Mouse (Mus musculus) lung, embryonic 14.5 days (tissue): ENCODE data around the gene Fam184a. TPM values are rescaled to one million over a fixed set of nuclear protein-coding genes. Genes with fewer than 3 reads are reported as not detected.
A peak's percentile ranks its signal among the peaks of the same experiment; 100 is the strongest.
"Not testable (repeated sequence)": the region's sequence is repeated elsewhere in the genome, so short reads cannot be mapped to it uniquely, and the experiment has no call there.

Experiments used
- ATAC-seq: fragments of 200-750 bp; cut with Nextera tagmentation; 2 replicates; pipeline ENCODE4 v1.8.0; 2017; ENCODE audit warnings: mild to moderate bottlenecking, moderate TSS enrichment, moderate library complexity; ENCODE audit not compliant: insufficient read depth
- DNase-seq: peaks from one replicate; pipeline ENCODE4 v3.0.0-alpha.2; 2015
- H3K27ac ChIP-seq: fragments of 300-500 bp; sonication (generic); 2 replicates; pipeline ENCODE4 v1.5.1; 2014; ENCODE audit warnings: low read depth, mild to moderate bottlenecking, moderate library complexity
- H3K27me3 ChIP-seq: fragments of 300-500 bp; sonication (generic); 2 replicates; pipeline ENCODE4 v1.6.1; 2014; ENCODE audit warnings: low read length, control low read depth; ENCODE audit not compliant: insufficient read depth
- H3K36me3 ChIP-seq: fragments of 300-500 bp; sonication (generic); 2 replicates; pipeline ENCODE4 v1.6.1; 2014; ENCODE audit warnings: control low read depth; ENCODE audit not compliant: insufficient read depth
- H3K4me1 ChIP-seq: fragments of 300-500 bp; sonication (generic); 2 replicates; pipeline ENCODE4 v1.6.1; 2014; ENCODE audit warnings: antibody characterized with exemption, control low read depth; ENCODE audit not compliant: insufficient read depth
- H3K4me2 ChIP-seq: fragments of 300-500 bp; sonication (generic); 2 replicates; pipeline ENCODE4 v1.6.1; 2014; ENCODE audit warnings: mild to moderate bottlenecking
- H3K4me3 ChIP-seq: fragments of 300-500 bp; sonication (generic); 2 replicates; pipeline ENCODE4 v1.5.1; 2014; ENCODE audit warnings: low read depth, low read length
- H3K9ac ChIP-seq: fragments of 300-500 bp; sonication (generic); 2 replicates; pipeline ENCODE4 v1.6.1; 2014
- H3K9me3 ChIP-seq: fragments of 300-500 bp; sonication (generic); 2 replicates; pipeline ENCODE4 v1.6.1; 2016; ENCODE audit warnings: low read depth, low read length, control low read depth
- CTCF ChIP-seq: IDR thresholded peaks from 2 replicates; pipeline ENCODE4 v1.5.1; 2016; ENCODE audit warnings: antibody characterized with exemption, low read depth
- WGBS: fragments of 180-500 bp; shearing (Covaris S2); extraction: QIAGEN DNeasy Blood & Tissue Kit; methylation state at CpG from one replicate; pipeline ENCODE4 v1.1.7; 2014; 5-methylcytosine and 5-hydroxymethylcytosine counted together
- polyA plus RNA-seq: library from polyadenylated mRNA; unstranded; fragments of >200 nt; fragmentation: Nextera tagmentation; extraction: Ambion mirVana; gene quantifications from 2 replicates; pipeline ENCODE4 v1.2.1, GENCODE M21; 2014

The Fam184a gene
- polyA plus RNA-seq, 1 experiment from 2014 or later = 3.1 TPM

GRCm38 (mm10) chr10:53679690-53680557 lies 71.0 kb downstream of the Fam184a start:
- Histone ChIP-seq H3K27me3 (no peaks in the 10 kb centered on the region), H3K36me3 (no peaks in the 10 kb centered on the region), H3K27ac (no peak overlapping the region), H3K4me1 (no peaks in the 10 kb centered on the region), H3K4me3 (no peak overlapping the region), H3K4me2 (no peak overlapping the region), H3K9ac (no peak overlapping the region), H3K9me3 (no peaks in the 10 kb centered on the region)
- no peak for TF ChIP-seq CTCF
- 60% methylated on average over 6 of the region's 6 CpGs for WGBS
- ATAC-seq (no peak), DNase-seq (no peak)

- no peaks in the 10 kb centered on the region for H3K27me3 ChIP-seq
- H3K27ac ChIP-seq = no peak overlapping the region
- DNase-seq (no peak), ATAC-seq (no peak)
- H3K4me2 ChIP-seq = no peak overlapping the region
- H3K4me1 ChIP-seq = no peaks in the 10 kb centered on the region
- 81% methylated on average over 4 of the region's 4 CpGs for WGBS
- H3K9me3 ChIP-seq = no peaks in the 10 kb centered on the region
- no peaks in the 10 kb centered on the region for H3K36me3 ChIP-seq
- no peak for TF ChIP-seq CTCF
- H3K4me3 ChIP-seq = no peak overlapping the region
- H3K9ac ChIP-seq = no peak overlapping the region
Measured at GRCm38 (mm10) chr10:53661788-53662187, 89.1 kb downstream of the Fam184a start.

- H3K9ac ChIP-seq, H3K9me3 ChIP-seq, H3K4me2 ChIP-seq, DNase-seq, H3K27me3 ChIP-seq, H3K36me3 ChIP-seq, H3K27ac ChIP-seq, ATAC-seq, H3K4me1 ChIP-seq, H3K4me3 ChIP-seq: not testable (repeated sequence)
- peak; percentile 32 for TF ChIP-seq CTCF
- 74% methylated on average over 5 of the region's 5 CpGs for WGBS
Measured at GRCm38 (mm10) chr10:53654239-53654638, 96.7 kb downstream of the Fam184a start.

GRCm38 (mm10) chr10:53650683-53651082 lies 100.2 kb downstream of the Fam184a start:
- no peak overlapping the region for H3K4me3 ChIP-seq
- no peak overlapping the region for H3K9ac ChIP-seq
- no peaks in the 10 kb centered on the region for H3K4me1 ChIP-seq
- H3K27me3 ChIP-seq = no peaks in the 10 kb centered on the region
- no peak overlapping the region for H3K4me2 ChIP-seq
- no peak overlapping the region for H3K27ac ChIP-seq
- H3K9me3 ChIP-seq = no peaks in the 10 kb centered on the region
- H3K36me3 ChIP-seq = no peaks in the 10 kb centered on the region
- DNase-seq (no peak), ATAC-seq (no peak)
- 67% methylated on average over 2 of the region's 2 CpGs for WGBS
- no peak for TF ChIP-seq CTCF

- H3K27me3 ChIP-seq = no peaks in the 10 kb centered on the region
- no peak overlapping the region for H3K4me2 ChIP-seq
- H3K27ac ChIP-seq = no peak overlapping the region
- DNase-seq = peak; percentile 81
- TF ChIP-seq CTCF = peak; percentile 77
- H3K9ac ChIP-seq = no peak overlapping the region
- H3K36me3 ChIP-seq = no peaks in the 10 kb centered on the region
- no peak overlapping the region for H3K4me3 ChIP-seq
- no peaks in the 10 kb centered on the region for H3K4me1 ChIP-seq
- H3K9me3 ChIP-seq = no peaks in the 10 kb centered on the region
- peak; percentile 60; the same call in 1 of the 2 replicates for ATAC-seq
Measured at GRCm38 (mm10) chr10:53641507-53641906, 109.4 kb downstream of the Fam184a start.

- H3K4me3 ChIP-seq = no peak overlapping the region
- H3K9ac ChIP-seq = no peak overlapping the region
- no peak overlapping the region for H3K4me2 ChIP-seq
- H3K27ac ChIP-seq = no peak overlapping the region
- no peaks in the 10 kb centered on the region for H3K9me3 ChIP-seq
- TF ChIP-seq CTCF = no peak
- DNase-seq (no peak), ATAC-seq (no peak)
- H3K27me3 ChIP-seq = no peaks in the 10 kb centered on the region
- 69% methylated on average over 13 of the region's 13 CpGs for WGBS
- no peaks in the 10 kb centered on the region for H3K36me3 ChIP-seq
- no peaks in the 10 kb centered on the region for H3K4me1 ChIP-seq
Measured at GRCm38 (mm10) chr10:53635246-53635971, 115.5 kb downstream of the Fam184a start.

GRCm38 (mm10) chr10:53634160-53634559 lies 116.8 kb downstream of the Fam184a start:
- WGBS = 72% methylated on average over 10 of the region's 10 CpGs
- no peak overlapping the region for H3K27ac ChIP-seq
- ATAC-seq = no peak

GRCm38 (mm10) chr10:53630339-53630738 lies 120.6 kb downstream of the Fam184a start, which contains the start of gene Mcm9:
Gene Mcm9 (minus strand): TSS chr10:53630439.
- H3K27ac ChIP-seq = peak within 1 kb of the TSS; percentile 98
- 55% methylated on average over 10 of the region's 10 CpGs for WGBS
- H3K9ac ChIP-seq = peak within 1 kb of the TSS; percentile 73
- not testable (repeated sequence) for H3K4me1 ChIP-seq, DNase-seq, H3K9me3 ChIP-seq, ATAC-seq, H3K27me3 ChIP-seq, H3K36me3 ChIP-seq
- peak within 1 kb of the TSS; percentile 73 for H3K4me3 ChIP-seq
- peak within 1 kb of the TSS; percentile 60 for H3K4me2 ChIP-seq

More at GRCm38 (mm10) chr10:53634160-53634559, 116.8 kb downstream of the Fam184a start:
- H3K27me3 ChIP-seq = no peaks in the 10 kb centered on the region
- H3K4me3 ChIP-seq = no peak overlapping the region
- DNase-seq = no peak
- TF ChIP-seq CTCF = no peak
- no peaks in the 10 kb centered on the region for H3K4me1 ChIP-seq
- H3K9me3 ChIP-seq = no peaks in the 10 kb centered on the region
- H3K4me2 ChIP-seq = no peak overlapping the region
- H3K36me3 ChIP-seq = no peaks in the 10 kb centered on the region
- H3K9ac ChIP-seq = no peak overlapping the region
